Mouse (Mus musculus) forebrain, embryonic 16.5 days (tissue): ENCODE measurements around the gene Traf3ip3. TPM values are rescaled to one million over a fixed set of nuclear protein-coding genes. Genes with fewer than 3 reads are reported as not detected.
A peak's percentile ranks its signal among the peaks of the same experiment; 100 is the strongest.

ENCODE experiments used
- ATAC-seq: fragments of 200-750 bp; cut with Nextera tagmentation; 2 replicates; pipeline ENCODE4 v1.8.0; 2017; ENCODE audit warnings: mild to moderate bottlenecking, moderate library complexity
- H3K27ac ChIP-seq: fragments of 300-500 bp; sonication (generic); 2 replicates; pipeline ENCODE4 v1.5.1; 2014; ENCODE audit warnings: low read length, control low read depth
- H3K27me3 ChIP-seq: fragments of 300-500 bp; sonication (generic); replicated peaks from 2 replicates; pipeline ENCODE4 v1.6.1; 2014; ENCODE audit warnings: low read length; ENCODE audit not compliant: control insufficient read depth, insufficient read depth
- H3K36me3 ChIP-seq: fragments of 300-500 bp; sonication (generic); 2 replicates; pipeline ENCODE4 v1.6.1; 2014; ENCODE audit not compliant: control insufficient read depth, insufficient read depth
- H3K4me1 ChIP-seq: fragments of 300-500 bp; sonication (generic); replicated peaks from 2 replicates; pipeline ENCODE4 v1.6.1; 2014; ENCODE audit warnings: low read length; ENCODE audit not compliant: control insufficient read depth, insufficient read depth
- H3K4me2 ChIP-seq: fragments of 300-500 bp; sonication (generic); 2 replicates; pipeline ENCODE4 v1.6.1; 2014; ENCODE audit warnings: mild to moderate bottlenecking, low read length, control low read depth
- H3K4me3 ChIP-seq: fragments of 300-500 bp; sonication (generic); replicated peaks from 2 replicates; pipeline ENCODE4 v1.5.1; 2014; ENCODE audit warnings: mild to moderate bottlenecking, low read length, control low read depth
- H3K9ac ChIP-seq: fragments of 300-500 bp; sonication (generic); replicated peaks from 2 replicates; pipeline ENCODE4 v1.6.1; 2014; ENCODE audit warnings: low read depth, low read length, control low read depth
- H3K9me3 ChIP-seq: fragments of 300-500 bp; sonication (generic); 2 replicates; pipeline ENCODE4 v1.6.1; 2016; ENCODE audit warnings: low read length; ENCODE audit not compliant: control insufficient read depth
- WGBS: fragments of 180-500 bp; shearing (Covaris S2); extraction: QIAGEN DNeasy Blood & Tissue Kit; methylation state at CpG from one replicate; pipeline ENCODE4 v1.1.7; 2014; 5-methylcytosine and 5-hydroxymethylcytosine counted together
- polyA plus RNA-seq: library from polyadenylated mRNA; unstranded; fragments of >200 nt; fragmentation: Nextera tagmentation; extraction: Ambion mirVana; gene quantifications from 2 replicates; pipeline ENCODE4 v1.2.1, GENCODE M21; 2015

Traf3ip3 gene
- polyA plus RNA-seq, 1 experiment from 2014 or later, result 1.2 TPM

- Histone ChIP-seq H3K27me3 (no peaks in the 10 kb centered on the region), H3K4me2 (peak within 1 kb of the TSS; percentile 74), H3K27ac (peak within 1 kb of the TSS; percentile 76), H3K9me3 (no peaks in the 10 kb centered on the region), H3K9ac (peak within 1 kb of the TSS; percentile 89), H3K4me3 (peak within 1 kb of the TSS; percentile 100), H3K4me1 (peaks cover 9% of the 10 kb centered on the region), H3K36me3 (peaks cover 6% of the 10 kb centered on the region; the same call in 1 of the 2 replicates)
- under 1% methylated on average over 61 of the region's 61 CpGs for WGBS
- ATAC-seq, result peak; percentile 94
Measured at GRCm38 (mm10) chr1:193129786-193130455, 71.6 kb downstream of the Traf3ip3 start, which contains the start of gene Diexf. TSS of gene Diexf (minus strand) at chr1:193130272.

- no peaks in the 10 kb centered on the region for H3K9me3 ChIP-seq
- H3K27me3 ChIP-seq, result no peaks in the 10 kb centered on the region
- H3K4me3 ChIP-seq, result peak overlapping the region; percentile 100
- peak overlapping the region; percentile 74 for H3K4me2 ChIP-seq
- ATAC-seq, result no peak
- WGBS, result 29% methylated on average over 5 of the region's 5 CpGs
- H3K36me3 ChIP-seq, result peaks cover 6% of the 10 kb centered on the region; the same call in 1 of the 2 replicates
- H3K4me1 ChIP-seq, result peaks cover 9% of the 10 kb centered on the region
- no peak overlapping the region for H3K27ac ChIP-seq
- H3K9ac ChIP-seq, result peak overlapping the region; percentile 89
Measured at GRCm38 (mm10) chr1:193129321-193129720, 72.2 kb downstream of the Traf3ip3 start.

- Histone ChIP-seq H3K9ac (no peak overlapping the region), H3K36me3 (peaks cover 14% of the 10 kb centered on the region)
Measured at GRCm38 (mm10) chr1:193128055-193128454, 73.4 kb downstream of the Traf3ip3 start.

GRCm38 (mm10) chr1:193125835-193126234 lies 75.7 kb downstream of the Traf3ip3 start:
- Histone ChIP-seq H3K4me3 (no peak overlapping the region), H3K4me1 (peaks cover 9% of the 10 kb centered on the region), H3K36me3 (peaks cover 32% of the 10 kb centered on the region), H3K27me3 (no peaks in the 10 kb centered on the region), H3K27ac (no peak overlapping the region), H3K9me3 (no peaks in the 10 kb centered on the region), H3K4me2 (no peak overlapping the region), H3K9ac (no peak overlapping the region)
- no peak for ATAC-seq
- WGBS, result 82% methylated on average over 4 of the region's 4 CpGs

More at GRCm38 (mm10) chr1:193128055-193128454, 73.4 kb downstream of the Traf3ip3 start:
- H3K4me1 ChIP-seq, result peaks cover 9% of the 10 kb centered on the region
- H3K27me3 ChIP-seq, result no peaks in the 10 kb centered on the region
- no peak for ATAC-seq
- 94% methylated on average over 6 of the region's 6 CpGs for WGBS
- no peaks in the 10 kb centered on the region for H3K9me3 ChIP-seq
- H3K4me3 ChIP-seq, result no peak overlapping the region
- no peak overlapping the region for H3K27ac ChIP-seq
- no peak overlapping the region for H3K4me2 ChIP-seq

Other genes with a start within 250 kb of the Traf3ip3 start
- gene Syt14, start 165.9 kb downstream of the Traf3ip3 start, polyA plus RNA-seq, result 9.0 and 10.3 TPM in 2 replicates
- gene Diexf, start 71.4 kb downstream of the Traf3ip3 start, polyA plus RNA-seq, result 11.3 and 13.9 TPM in 2 replicates
- 0.75 and 1.4 TPM in 2 replicates for gene Irf6, start 48.6 kb downstream of the Traf3ip3 start, polyA plus RNA-seq
- 14.2 and 16.1 TPM in 2 replicates for gene A130010J15Rik, start 33.7 kb downstream of the Traf3ip3 start, polyA plus RNA-seq
- gene Lamb3, start 6.0 kb upstream of the Traf3ip3 start, polyA plus RNA-seq, result 0.32 and 0.58 TPM in 2 replicates
- gene Hsd11b1, start 62.4 kb upstream of the Traf3ip3 start, polyA plus RNA-seq, result 0.42 and 1.1 TPM in 2 replicates
- 3.6 TPM in 2 replicates for gene G0s2, start 71.5 kb upstream of the Traf3ip3 start, polyA plus RNA-seq
- gene Camk1g, start 168.6 kb upstream of the Traf3ip3 start, polyA plus RNA-seq, result 49.9 and 51.9 TPM in 2 replicates